9 mouse cellular contexts compared by ENCODE assay signal in genomic region chr8:126550944-126551357, GRCm38 (mm10). TPM values are rescaled to one million over a fixed set of nuclear protein-coding genes. Genes with fewer than 3 reads are reported as not detected.
DNase-seq lines count a peak whose midpoint lies in the region; ATAC-seq lines count a peak whose summit lies in the region.
"Had no signal": no experiment of that assay in that cellular context is flagged by ENCODE, and none has a peak within 500 bp of the region (broad histone marks: within the 10 kb centered on the region; RNA-seq: fewer than 3 reads in every experiment).

No protein-coding gene starts in this region.

- H3K4me3 ChIP-seq in intestine, embryonic 16.5 days (ENCODE audit: low read length): no peak overlapping the region
- H3K4me3 ChIP-seq in hindbrain, embryonic 13.5 days: no peak overlapping the region

- 0 out of 2 replicates have a peak, but pooled peaks cover 3% of the 10 kb centered on the region for H3K4me1 ChIP-seq in intestine, embryonic 16.5 days (ENCODE audit: control insufficient read depth, insufficient read depth, low read length)
- peaks cover 6% of the 10 kb centered on the region; the same call in 1 of the 2 replicates for H3K4me1 ChIP-seq in hindbrain, embryonic 13.5 days (replicated peaks)

- DNase-seq in urinary bladder, postnatal 25 days (ENCODE audit: low spot score): peak; percentile 57
- no peak for DNase-seq in urinary bladder, adult 2 months (ENCODE audit: low spot score)
- DNase-seq in fat pad, adult 2 months (ENCODE audit: extremely low read depth, low read depth, low spot score): peak; percentile 86
- DNase-seq in urinary bladder, postnatal 36 days (ENCODE audit: low spot score in 2 of 2): peak; percentile 64 to 87
- no peak for DNase-seq in cerebellum, adult 11 months
- DNase-seq: lung, embryonic 14.5 days had no signal

- no peaks in the 10 kb centered on the region for H3K27me3 ChIP-seq in intestine, embryonic 16.5 days (replicated peaks; ENCODE audit: control insufficient read depth, insufficient read depth, low read length)
- no peaks in the 10 kb centered on the region for H3K27me3 ChIP-seq in hindbrain, embryonic 13.5 days

- no peak overlapping the region for H3K27ac ChIP-seq in intestine, embryonic 16.5 days (ENCODE audit: low read length)
- no peak overlapping the region for H3K27ac ChIP-seq in hindbrain, embryonic 13.5 days

- peak; percentile 16; the same call in 1 of the 2 replicates for ATAC-seq in intestine, embryonic 16.5 days
- ATAC-seq in hindbrain, embryonic 13.5 days (ENCODE audit: low FRiP score): no peak
- no peak for ATAC-seq in inflammation-experienced regulatory T-cells, adult 6 months

- H3K9me3 ChIP-seq in intestine, embryonic 16.5 days (ENCODE audit: control insufficient read depth, low read length): no peaks in the 10 kb centered on the region
- H3K9me3 ChIP-seq in hindbrain, embryonic 13.5 days: no peaks in the 10 kb centered on the region

- no peaks in the 10 kb centered on the region for H3K36me3 ChIP-seq in intestine, embryonic 16.5 days (ENCODE audit: control insufficient read depth, insufficient read depth, low read length)
- no peaks in the 10 kb centered on the region for H3K36me3 ChIP-seq in hindbrain, embryonic 13.5 days

- 66% methylated on average over 5 of the region's 5 CpGs for WGBS in intestine, embryonic 16.5 days
- 71% methylated on average over 5 of the region's 5 CpGs for WGBS in hindbrain, embryonic 13.5 days

- H3K9ac ChIP-seq in intestine, embryonic 16.5 days (ENCODE audit: low read depth, low read length): no peak overlapping the region
- H3K9ac ChIP-seq in hindbrain, embryonic 13.5 days: no peak overlapping the region
- H3K9ac ChIP-seq: lung, embryonic 14.5 days had no signal

- no peak overlapping the region for H3K4me2 ChIP-seq in intestine, embryonic 16.5 days (ENCODE audit: low read depth, low read length)
- no peak overlapping the region for H3K4me2 ChIP-seq in hindbrain, embryonic 13.5 days
- H3K4me2 ChIP-seq: lung, embryonic 14.5 days had no signal

RNA-seq across cellular contexts. Expression of gene Irf2bp2, which starts 42.8 kb away (rescaled TPM):
- 33.4 and 35.5 TPM in 2 replicates for polyA plus RNA-seq in urinary bladder, adult 2 months (2012; rRNA removed)
- 11.5 and 11.9 TPM in 2 replicates for polyA plus RNA-seq in intestine, embryonic 16.5 days (2015; fragmentation: Nextera tagmentation; extraction: Ambion mirVana)
- 9.0 TPM in 2 replicates for polyA plus RNA-seq in hindbrain, embryonic 13.5 days (2015; fragmentation: Nextera tagmentation; extraction: Ambion mirVana)
- 10 to 100 TPM; 16.7 to 25.3 (median 24.5) TPM for polyA plus RNA-seq in inflammation-experienced regulatory T-cells, adult 6 months (2017; shearing (Covaris generic))

Comparison
In these comparisons a context has a peak if more than half of its experiments do, and no peak if none do; other contexts are left out.
1. DNase-seq: peak in urinary bladder, postnatal 25 days (single experiment), fat pad, adult 2 months (single experiment) and urinary bladder, postnatal 36 days (2 of 2); none in urinary bladder, adult 2 months (single experiment) and cerebellum, adult 11 months (single experiment).